Mouse (Mus musculus): ENCODE data around the gene Apoa4. TPM values are rescaled to one million over a fixed set of nuclear protein-coding genes. Genes with fewer than 3 reads are reported as not detected.

Gene Apoa4
- polyA plus RNA-seq, 1 experiment from 2014 or later = not detected

DNA sequence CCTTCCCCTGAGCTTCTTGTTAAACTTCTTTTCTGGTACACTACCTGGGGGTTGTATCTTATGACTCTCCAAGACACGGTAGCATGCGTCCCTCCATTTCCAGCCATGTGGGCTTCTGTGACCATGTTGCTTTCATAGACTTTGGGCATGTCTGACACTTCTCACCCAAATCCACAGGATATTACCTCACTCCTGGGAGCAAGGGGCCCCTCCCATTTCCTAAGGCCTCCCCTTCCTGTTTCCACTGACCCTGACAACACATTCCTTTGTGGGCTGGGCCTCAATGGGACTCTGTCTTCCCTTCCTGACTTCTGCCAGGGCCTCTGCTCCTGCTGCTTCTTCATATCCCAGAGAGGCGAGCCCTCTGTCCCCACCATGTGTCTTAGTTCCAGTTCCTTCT, 17.1 kb downstream of the Apoa4 start:
- Histone ChIP-seq H3K27ac (no peak overlapping the region), H3K4me3 (no peak overlapping the region), H3K27me3 (peaks cover 4% of the 10 kb centered on the region; the same call in 1 of the 2 replicates), H3K9ac (no peak overlapping the region), H3K36me3 (no peaks in the 10 kb centered on the region), H3K9me3 (no peaks in the 10 kb centered on the region), H3K4me1 (no peaks in the 10 kb centered on the region), H3K4me2 (replicated peaks) (no peak overlapping the region)
- ATAC-seq (ENCODE audit: insufficient number of reproducible peaks, insufficient read depth, low FRiP score, low TSS enrichment) = no peak
- 87% methylated on average over 3 of the region's 3 CpGs for WGBS

DNA sequence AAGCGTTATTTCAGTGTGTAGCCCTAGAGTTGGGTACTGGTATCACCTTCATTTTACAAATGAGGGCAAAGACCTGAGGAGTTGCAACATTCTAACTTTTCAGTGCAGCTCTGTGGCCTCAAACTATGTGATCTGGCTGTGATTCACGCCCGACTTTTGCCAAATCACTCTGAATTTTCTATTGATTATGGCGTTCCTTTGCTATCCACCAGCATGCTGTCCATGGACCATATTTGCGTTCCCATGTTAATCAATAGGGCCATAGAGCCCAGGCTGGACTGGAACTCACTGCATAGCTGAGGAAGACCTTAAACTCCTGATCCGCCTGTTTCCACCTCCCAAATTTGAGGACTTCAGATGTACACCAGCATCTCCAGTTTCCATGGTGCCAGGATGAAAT, 18.6 kb downstream of the Apoa4 start:
- 92% methylated on average over 6 of the region's 6 CpGs for WGBS
- Histone ChIP-seq H3K4me1 (no peaks in the 10 kb centered on the region), H3K36me3 (no peaks in the 10 kb centered on the region)

DNA sequence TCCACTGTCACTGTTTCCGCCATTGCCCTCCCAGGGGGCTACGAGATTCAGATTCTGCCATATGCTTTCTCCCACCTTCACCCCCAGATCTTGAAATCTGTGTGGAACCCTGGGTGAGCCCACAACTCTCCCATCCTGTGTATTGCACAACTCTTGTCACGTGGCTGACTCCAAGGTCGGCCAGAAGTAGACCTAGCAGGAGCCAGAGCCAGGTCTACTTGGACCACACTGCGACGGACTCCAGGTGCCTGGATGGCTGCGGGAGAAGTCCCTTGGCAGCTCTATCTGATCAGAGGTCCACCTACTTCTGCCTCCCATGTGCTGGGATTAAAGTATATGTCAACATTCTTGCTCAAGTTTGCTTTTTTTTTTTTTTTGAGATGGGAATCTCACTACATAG, 20.6 kb downstream of the Apoa4 start:
- no peaks in the 10 kb centered on the region for H3K36me3 ChIP-seq
- peaks cover under 1% of the 10 kb centered on the region; the same call in 1 of the 2 replicates for H3K27me3 ChIP-seq
- WGBS = 92% methylated on average over 7 of the region's 7 CpGs
- no peaks in the 10 kb centered on the region for H3K4me1 ChIP-seq
- ATAC-seq (ENCODE audit: insufficient number of reproducible peaks, insufficient read depth, low FRiP score, low TSS enrichment) = no peak
- no peaks in the 10 kb centered on the region for H3K9me3 ChIP-seq
- H3K9ac ChIP-seq = no peak overlapping the region
- no peak overlapping the region for H3K4me2 ChIP-seq (replicated peaks)
- no peak overlapping the region for H3K4me3 ChIP-seq
- no peak overlapping the region for H3K27ac ChIP-seq

More for the DNA sequence above, 18.6 kb downstream of the Apoa4 start:
- H3K4me2 ChIP-seq (replicated peaks) = no peak overlapping the region
- H3K4me3 ChIP-seq = no peak overlapping the region
- ATAC-seq (ENCODE audit: insufficient number of reproducible peaks, insufficient read depth, low FRiP score, low TSS enrichment) = no peak
- H3K27ac ChIP-seq = no peak overlapping the region
- H3K27me3 ChIP-seq = peaks cover 4% of the 10 kb centered on the region; the same call in 1 of the 2 replicates
- H3K9me3 ChIP-seq = no peaks in the 10 kb centered on the region
- no peak overlapping the region for H3K9ac ChIP-seq

DNA sequence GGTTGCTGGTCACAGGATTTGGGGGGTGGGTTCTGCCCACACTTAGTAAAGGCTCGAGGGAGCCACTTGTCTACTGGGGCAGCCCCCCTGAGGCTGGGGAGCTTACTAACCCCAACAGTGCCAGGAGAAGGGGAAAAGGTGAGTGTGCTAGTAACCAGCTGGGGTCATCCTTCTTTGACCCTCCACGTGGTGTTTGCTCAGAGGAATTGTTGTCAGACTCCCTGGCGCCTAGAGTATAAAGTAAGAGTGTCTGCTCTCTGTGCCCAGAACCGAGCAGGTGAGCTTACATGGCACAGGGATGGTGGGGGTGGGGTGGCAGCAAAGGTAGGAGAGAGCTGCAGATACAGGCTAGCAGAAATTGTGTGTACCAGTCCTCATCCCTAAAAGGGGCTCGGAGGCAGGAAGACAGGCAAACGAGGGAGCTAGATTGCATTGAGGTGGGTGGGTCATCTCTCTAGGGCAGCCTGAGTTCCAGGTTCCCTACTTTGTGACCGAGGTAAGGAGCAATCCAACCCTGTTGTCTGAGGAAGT, 27.9 kb downstream of the Apoa4 start, which contains the start of gene Apoa5:
TSS of gene Apoa5 (plus strand) at position 291 of the 531 bp plus-strand sequence.
- ATAC-seq (ENCODE audit: insufficient number of reproducible peaks, insufficient read depth, low FRiP score, low TSS enrichment) = no peak
- Histone ChIP-seq H3K36me3 (no peaks in the 10 kb centered on the region), H3K4me2 (replicated peaks) (no peak within 1 kb of the TSS), H3K9ac (no peak within 1 kb of the TSS), H3K4me1 (peaks cover 7% of the 10 kb centered on the region; the same call in 1 of the 2 replicates), H3K27ac (no peak within 1 kb of the TSS), H3K27me3 (peaks cover 26% of the 10 kb centered on the region), H3K4me3 (no peak within 1 kb of the TSS), H3K9me3 (no peaks in the 10 kb centered on the region)
- 55% methylated on average over 7 of the region's 7 CpGs for WGBS

DNA sequence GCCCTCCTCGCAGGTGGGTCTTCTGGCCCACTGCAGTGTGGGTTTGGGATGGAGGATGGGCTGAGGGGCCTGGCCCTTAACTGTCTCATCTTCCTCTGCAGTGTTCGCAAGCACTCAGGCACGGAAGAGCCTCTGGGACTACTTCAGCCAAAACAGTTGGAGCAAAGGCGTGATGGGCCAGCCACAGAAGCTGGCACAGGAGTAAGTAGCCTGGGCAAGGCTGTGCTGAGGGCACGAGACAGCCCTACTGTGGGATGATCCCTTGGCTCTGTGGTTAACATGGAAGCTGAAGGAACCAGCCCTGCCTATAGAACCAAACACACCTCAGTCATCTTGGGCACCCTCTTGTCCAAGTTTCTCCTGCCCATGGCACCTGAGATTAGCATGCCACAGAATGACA, 28.6 kb downstream of the Apoa4 start:
- H3K4me3 ChIP-seq = no peak overlapping the region
- H3K27ac ChIP-seq = no peak overlapping the region
- H3K9ac ChIP-seq = no peak overlapping the region
- no peaks in the 10 kb centered on the region for H3K36me3 ChIP-seq
- WGBS = 86% methylated on average over 5 of the region's 5 CpGs
- H3K4me1 ChIP-seq = peaks cover 13% of the 10 kb centered on the region
- H3K4me2 ChIP-seq (replicated peaks) = no peak overlapping the region
- peaks cover 26% of the 10 kb centered on the region for H3K27me3 ChIP-seq
- no peak for ATAC-seq (ENCODE audit: insufficient number of reproducible peaks, insufficient read depth, low FRiP score, low TSS enrichment)
- H3K9me3 ChIP-seq = no peaks in the 10 kb centered on the region

DNA sequence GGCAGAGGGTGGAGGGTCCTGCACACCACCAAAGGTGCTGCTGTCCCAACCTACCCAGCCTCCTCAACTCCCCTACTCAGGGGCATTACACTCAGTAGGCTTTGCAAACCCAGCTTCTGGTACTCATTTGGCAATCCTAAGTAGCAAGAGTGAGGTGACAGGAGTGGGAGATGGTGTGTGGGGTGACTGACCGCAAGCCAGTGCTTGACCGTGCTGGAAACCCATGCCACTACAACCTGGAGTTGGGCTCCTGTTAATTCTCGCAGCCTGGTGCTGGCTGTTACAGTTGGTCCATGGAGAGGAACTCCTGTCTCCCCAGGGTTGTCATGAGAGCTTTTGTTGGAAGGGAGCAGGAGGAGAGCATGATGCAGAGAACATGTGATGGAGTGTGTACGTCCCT, 30.3 kb downstream of the Apoa4 start:
- Histone ChIP-seq H3K9me3 (no peaks in the 10 kb centered on the region), H3K4me2 (replicated peaks) (no peak overlapping the region), H3K4me1 (peaks cover 13% of the 10 kb centered on the region), H3K4me3 (no peak overlapping the region), H3K27ac (no peak overlapping the region), H3K9ac (no peak overlapping the region), H3K36me3 (peaks cover 14% of the 10 kb centered on the region), H3K27me3 (peaks cover 26% of the 10 kb centered on the region)
- 92% methylated on average over 4 of the region's 4 CpGs for WGBS
- no peak for ATAC-seq (ENCODE audit: insufficient number of reproducible peaks, insufficient read depth, low FRiP score, low TSS enrichment)

DNA sequence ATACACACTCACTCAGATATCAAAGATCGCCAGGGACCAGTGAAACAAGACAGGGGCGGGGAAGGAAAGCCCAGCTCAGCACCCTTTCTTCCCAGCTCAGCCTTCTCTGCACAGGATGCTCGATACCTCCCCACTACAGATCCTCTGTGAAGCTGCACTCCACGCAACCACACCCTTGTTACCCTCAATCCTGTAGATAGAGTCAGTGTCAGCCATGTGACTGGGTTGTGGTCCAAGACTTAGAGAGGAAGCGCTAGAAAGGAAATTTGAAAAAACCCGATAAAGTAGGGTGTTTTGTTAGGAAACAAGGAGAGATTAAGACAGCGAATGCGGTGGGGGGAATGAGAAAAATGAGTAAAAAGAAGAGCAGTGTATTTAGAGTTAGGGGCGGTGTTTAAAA, 31.6 kb downstream of the Apoa4 start:
- ATAC-seq (ENCODE audit: insufficient number of reproducible peaks, insufficient read depth, low FRiP score, low TSS enrichment) = no peak
- H3K4me3 ChIP-seq = no peak overlapping the region
- H3K4me1 ChIP-seq = peaks cover 13% of the 10 kb centered on the region
- 91% methylated on average over 9 of the region's 9 CpGs for WGBS
- H3K9ac ChIP-seq = no peak overlapping the region
- H3K27me3 ChIP-seq = peaks cover 26% of the 10 kb centered on the region
- peaks cover 27% of the 10 kb centered on the region for H3K36me3 ChIP-seq
- no peak overlapping the region for H3K27ac ChIP-seq
- no peak overlapping the region for H3K4me2 ChIP-seq (replicated peaks)
- H3K9me3 ChIP-seq = no peaks in the 10 kb centered on the region

DNA sequence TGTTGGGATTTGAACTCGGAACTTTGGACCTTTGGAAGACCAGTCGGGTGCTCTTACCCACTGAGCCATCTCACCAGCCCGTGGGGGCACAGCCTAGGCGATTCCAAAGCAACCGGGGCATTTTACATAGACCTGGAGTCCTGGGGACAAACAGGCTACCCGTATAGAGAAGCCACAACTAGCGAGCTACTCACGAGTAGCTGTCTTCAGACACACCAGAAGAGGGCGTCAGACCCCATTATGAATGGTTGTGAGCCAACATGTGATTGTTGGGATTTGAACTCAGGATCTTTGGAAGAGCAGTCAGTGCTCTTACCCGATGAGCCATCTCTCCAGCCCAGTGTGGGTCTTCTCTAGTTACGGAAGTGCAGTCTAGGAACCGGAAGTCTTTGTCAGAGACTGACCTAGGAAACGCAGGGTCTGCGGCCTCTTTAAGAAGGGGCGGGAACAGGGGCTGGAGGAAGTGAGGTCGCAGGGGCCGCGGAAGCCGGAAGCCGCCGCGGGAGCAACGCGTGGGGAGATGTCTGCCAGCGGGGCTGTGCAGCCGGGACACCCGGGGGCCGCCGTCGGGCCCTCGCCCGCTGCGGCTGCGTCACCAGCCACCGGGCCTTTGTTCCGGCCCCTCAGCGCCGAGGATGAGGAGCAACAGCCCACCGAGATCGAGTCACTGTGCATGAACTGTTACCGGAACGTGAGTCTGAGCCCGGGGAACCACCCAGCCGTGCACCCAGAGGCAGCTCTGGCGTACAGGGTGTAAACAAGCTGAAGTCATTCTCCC, 32.4 kb downstream of the Apoa4 start, which contains the start of gene Zpr1:
TSS of gene Zpr1 (plus strand) at position 388 of the 778 bp plus-strand sequence.
- peak; percentile 92 for ATAC-seq (ENCODE audit: insufficient number of reproducible peaks, insufficient read depth, low FRiP score, low TSS enrichment)
- H3K9me3 ChIP-seq = no peaks in the 10 kb centered on the region
- H3K27me3 ChIP-seq = peaks cover 26% of the 10 kb centered on the region
- peak within 1 kb of the TSS; percentile 60 for H3K27ac ChIP-seq
- peaks cover 35% of the 10 kb centered on the region for H3K36me3 ChIP-seq
- H3K9ac ChIP-seq = peak within 1 kb of the TSS; percentile 74
- WGBS = 5% methylated on average over 45 of the region's 45 CpGs
- peak within 1 kb of the TSS; percentile 89 for H3K4me2 ChIP-seq (replicated peaks)
- peak within 1 kb of the TSS; percentile 70 for H3K4me3 ChIP-seq
- peaks cover 13% of the 10 kb centered on the region for H3K4me1 ChIP-seq

DNA sequence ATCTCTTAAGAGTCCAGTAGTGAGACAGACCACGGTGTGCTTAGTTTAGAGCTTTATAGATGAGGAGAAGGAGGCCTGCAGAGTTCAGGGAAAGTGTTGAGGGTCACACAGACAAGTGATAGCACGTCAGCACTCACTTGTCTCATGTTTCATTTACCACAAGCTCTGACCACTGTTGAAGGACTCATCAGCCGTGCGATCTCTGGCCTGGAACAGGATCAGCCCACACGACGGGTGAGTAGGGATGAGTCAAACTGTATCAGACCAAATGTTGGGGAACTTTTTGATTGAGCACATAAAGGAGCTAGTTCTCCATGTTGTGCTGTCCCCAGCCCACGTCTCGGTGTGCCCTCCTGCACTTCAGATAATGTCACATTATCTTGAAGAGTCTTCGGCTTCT, 34.0 kb downstream of the Apoa4 start:
- Histone ChIP-seq H3K4me2 (replicated peaks) (no peak overlapping the region), H3K4me1 (peaks cover 13% of the 10 kb centered on the region), H3K9ac (no peak overlapping the region), H3K9me3 (no peaks in the 10 kb centered on the region), H3K27ac (no peak overlapping the region), H3K27me3 (peaks cover 21% of the 10 kb centered on the region), H3K36me3 (peaks cover 46% of the 10 kb centered on the region), H3K4me3 (no peak overlapping the region)
- ATAC-seq (ENCODE audit: insufficient number of reproducible peaks, insufficient read depth, low FRiP score, low TSS enrichment) = no peak
- 88% methylated on average over 9 of the region's 9 CpGs for WGBS

DNA sequence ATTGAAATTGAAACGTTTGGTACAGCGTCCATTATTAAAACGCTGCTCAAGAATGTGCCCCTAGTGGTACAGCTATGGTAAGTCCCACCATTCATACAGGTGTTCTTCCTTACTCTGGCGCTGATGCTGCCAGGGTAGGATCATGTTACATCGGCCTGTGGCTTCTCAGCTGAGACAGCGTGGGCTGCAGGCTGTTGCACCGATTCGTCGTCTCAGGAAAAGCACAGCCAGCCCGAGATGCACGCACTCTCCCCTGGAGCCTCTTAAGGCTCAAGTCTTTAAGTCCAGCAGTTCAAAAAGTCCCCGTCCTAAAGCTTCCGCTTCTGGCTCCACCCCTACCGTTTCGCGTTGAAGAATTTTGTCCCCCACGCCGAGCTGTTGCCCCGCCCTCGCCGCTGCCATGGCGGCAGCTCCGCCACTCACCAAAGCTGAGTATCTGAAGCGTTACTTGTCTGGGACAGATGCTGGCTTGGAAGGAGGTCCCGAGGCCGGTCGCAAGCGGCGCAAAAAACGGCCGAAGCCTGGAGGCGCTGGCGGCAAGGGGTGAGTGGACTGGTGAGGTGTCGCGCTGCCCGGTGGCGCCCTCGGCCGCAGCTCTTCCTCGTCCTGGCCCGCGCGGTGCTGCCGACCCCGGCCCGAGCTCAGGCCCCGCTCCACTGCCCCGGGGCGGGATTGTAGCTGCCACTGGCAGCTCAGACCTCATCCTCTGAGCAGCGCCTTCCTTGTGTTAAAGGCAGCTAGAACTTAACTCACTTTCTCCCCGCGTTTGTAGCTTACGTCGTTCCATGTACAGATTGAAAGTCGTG, 42.3 kb downstream of the Apoa4 start, which contains the start of gene Bud13:
TSS of gene Bud13 (plus strand) at position 378 of the 806 bp plus-strand sequence.
- peak within 1 kb of the TSS; percentile 86 for H3K9ac ChIP-seq
- H3K4me3 ChIP-seq = peak within 1 kb of the TSS; percentile 70
- H3K27me3 ChIP-seq = no peaks in the 10 kb centered on the region
- WGBS = under 1% methylated on average over 55 of the region's 55 CpGs
- H3K9me3 ChIP-seq = no peaks in the 10 kb centered on the region
- peak within 1 kb of the TSS; percentile 59 for H3K4me2 ChIP-seq (replicated peaks)
- peaks cover 7% of the 10 kb centered on the region for H3K4me1 ChIP-seq
- H3K27ac ChIP-seq = peak within 1 kb of the TSS; percentile 88
- ATAC-seq (ENCODE audit: insufficient number of reproducible peaks, insufficient read depth, low FRiP score, low TSS enrichment) = peak; percentile 92
- H3K36me3 ChIP-seq = peaks cover 53% of the 10 kb centered on the region

Data from embryonic facial prominence, embryonic 12.5 days (tissue).